Mouse (Mus musculus) stomach, postnatal 0 days (tissue): ENCODE measurements around the gene Trpm3. TPM values are rescaled to one million over a fixed set of nuclear protein-coding genes. Genes with fewer than 3 reads are reported as not detected.

Experiments
- ATAC-seq: fragments of 200-750 bp; cut with Nextera tagmentation; 2 replicates; pipeline ENCODE4 v1.8.0; 2017; ENCODE audit not compliant: low FRiP score, low TSS enrichment
- DNase-seq: peaks from one replicate; pipeline ENCODE4 v3.0.0-alpha.2; 2016; ENCODE audit warnings: low spot score
- H3K27ac ChIP-seq: fragments of 300-500 bp; sonication (generic); replicated peaks from 2 replicates; pipeline ENCODE4 v1.5.1; 2014; ENCODE audit warnings: mild to moderate bottlenecking, control low read depth
- H3K27me3 ChIP-seq: fragments of 300-500 bp; sonication (generic); 2 replicates; pipeline ENCODE4 v1.6.1; 2014; ENCODE audit warnings: low read length; ENCODE audit not compliant: control insufficient read depth, insufficient read depth
- H3K36me3 ChIP-seq: fragments of 300-500 bp; sonication (generic); 2 replicates; pipeline ENCODE4 v1.6.1; 2014; ENCODE audit warnings: low read length, mixed read lengths; ENCODE audit not compliant: control insufficient read depth, insufficient read depth
- H3K4me1 ChIP-seq: fragments of 300-500 bp; sonication (generic); replicated peaks from 2 replicates; pipeline ENCODE4 v1.6.1; 2014; ENCODE audit warnings: antibody characterized with exemption; ENCODE audit not compliant: control insufficient read depth, insufficient read depth
- H3K4me2 ChIP-seq: fragments of 300-500 bp; sonication (generic); replicated peaks from 2 replicates; pipeline ENCODE4 v1.6.1; 2014; ENCODE audit warnings: low read depth, mild to moderate bottlenecking, control low read depth, moderate library complexity
- H3K4me3 ChIP-seq: fragments of 300-500 bp; sonication (generic); 2 replicates; pipeline ENCODE4 v1.5.1; 2014; ENCODE audit warnings: low read depth, low read length, control low read depth
- H3K9ac ChIP-seq: fragments of 300-500 bp; sonication (generic); 2 replicates; pipeline ENCODE4 v1.6.1; 2014; ENCODE audit warnings: mild to moderate bottlenecking, low read length, control low read depth, mixed read lengths
- H3K9me3 ChIP-seq: fragments of 300-500 bp; sonication (generic); 2 replicates; pipeline ENCODE4 v1.6.1; 2016; ENCODE audit warnings: low read length; ENCODE audit not compliant: control insufficient read depth
- CTCF ChIP-seq: IDR thresholded peaks from 2 replicates; pipeline ENCODE4 v1.5.1; 2016; ENCODE audit warnings: antibody characterized with exemption, low read depth, mild to moderate bottlenecking, moderate library complexity
- EP300 ChIP-seq: optimal IDR thresholded peaks from 2 replicates; pipeline ENCODE3; 2016; ENCODE audit warnings: antibody characterized with exemption
- WGBS: fragments of 180-500 bp; shearing (Covaris S2); extraction: QIAGEN DNeasy Blood & Tissue Kit; methylation state at CpG from one replicate; pipeline ENCODE4 v1.1.7; 2014; 5-methylcytosine and 5-hydroxymethylcytosine counted together
- polyA plus RNA-seq: library from polyadenylated mRNA; unstranded; fragments of >200 nt; fragmentation: Nextera tagmentation; extraction: Ambion mirVana; gene quantifications from 2 replicates; pipeline ENCODE4 v1.2.1, GENCODE M21; 2015

Gene Trpm3
- polyA plus RNA-seq, 1 experiment from 2014 or later, result 0.33 TPM

GRCm38 (mm10) chr19:22952480-22952879 is 813.6 kb downstream of the Trpm3 start:
- Histone ChIP-seq H3K27ac (no peak overlapping the region), H3K4me1 (no peaks in the 10 kb centered on the region), H3K27me3 (no peaks in the 10 kb centered on the region), H3K9me3 (no peaks in the 10 kb centered on the region), H3K9ac (no peak overlapping the region), H3K4me3 (no peak overlapping the region), H3K4me2 (no peak overlapping the region), H3K36me3 (no peaks in the 10 kb centered on the region)
- WGBS, result 89% methylated on average over 3 of the region's 3 CpGs
- DNase-seq, result no peak
- TF ChIP-seq CTCF (no peak), EP300 (no peak)
- ATAC-seq, result no peak

GRCm38 (mm10) chr19:22953191-22953590 is 814.3 kb downstream of the Trpm3 start:
- H3K9me3 ChIP-seq, result no peaks in the 10 kb centered on the region
- no peaks in the 10 kb centered on the region for H3K27me3 ChIP-seq
- no peak for DNase-seq
- H3K4me2 ChIP-seq, result no peak overlapping the region
- H3K27ac ChIP-seq, result no peak overlapping the region
- no peak for ATAC-seq
- no peak for TF ChIP-seq EP300
- no peak for TF ChIP-seq CTCF
- 82% methylated on average over 4 of the region's 4 CpGs for WGBS
- no peak overlapping the region for H3K9ac ChIP-seq
- no peaks in the 10 kb centered on the region for H3K36me3 ChIP-seq
- no peak overlapping the region for H3K4me3 ChIP-seq
- H3K4me1 ChIP-seq, result no peaks in the 10 kb centered on the region

GRCm38 (mm10) chr19:22958414-22958813 is 819.6 kb downstream of the Trpm3 start:
- ATAC-seq (no peak), DNase-seq (no peak)
- no peak for TF ChIP-seq EP300
- no peak for TF ChIP-seq CTCF
- Histone ChIP-seq H3K4me3 (no peak overlapping the region), H3K27ac (no peak overlapping the region), H3K4me1 (no peaks in the 10 kb centered on the region), H3K9me3 (no peaks in the 10 kb centered on the region), H3K27me3 (no peaks in the 10 kb centered on the region), H3K9ac (no peak overlapping the region), H3K4me2 (no peak overlapping the region), H3K36me3 (no peaks in the 10 kb centered on the region)
- WGBS, result 67% methylated on average over 4 of the region's 4 CpGs

GRCm38 (mm10) chr19:22960450-22961265 is 821.8 kb downstream of the Trpm3 start:
- no peak overlapping the region for H3K9ac ChIP-seq
- H3K36me3 ChIP-seq, result no peaks in the 10 kb centered on the region
- no peak for DNase-seq
- 68% methylated on average over 14 of the region's 14 CpGs for WGBS
- no peaks in the 10 kb centered on the region for H3K27me3 ChIP-seq
- ATAC-seq, result no peak
- H3K4me2 ChIP-seq, result no peak overlapping the region
- H3K4me3 ChIP-seq, result no peak overlapping the region
- no peaks in the 10 kb centered on the region for H3K4me1 ChIP-seq
- H3K9me3 ChIP-seq, result no peaks in the 10 kb centered on the region
- TF ChIP-seq CTCF (peak; percentile 43), EP300 (no peak)
- no peak overlapping the region for H3K27ac ChIP-seq

- no peak for DNase-seq
Observed at GRCm38 (mm10) chr19:22962001-22962708, 823.3 kb downstream of the Trpm3 start.

GRCm38 (mm10) chr19:22962731-22963130 is 823.9 kb downstream of the Trpm3 start:
- H3K27me3 ChIP-seq, result no peaks in the 10 kb centered on the region
- whole genome bisulfite sequencing, result 48% methylated on average over 8 of the region's 8 CpGs
- DNase-seq (no peak), ATAC-seq (no peak)
- no peak overlapping the region for H3K4me2 ChIP-seq
- no peaks in the 10 kb centered on the region for H3K4me1 ChIP-seq
- no peak for TF ChIP-seq CTCF
- TF ChIP-seq EP300, result no peak
- H3K9ac ChIP-seq, result no peak overlapping the region
- H3K9me3 ChIP-seq, result no peaks in the 10 kb centered on the region
- H3K4me3 ChIP-seq, result no peak overlapping the region
- no peaks in the 10 kb centered on the region for H3K36me3 ChIP-seq
- no peak overlapping the region for H3K27ac ChIP-seq

More at GRCm38 (mm10) chr19:22962001-22962708, 823.3 kb downstream of the Trpm3 start:
- Histone ChIP-seq H3K4me2 (no peak overlapping the region), H3K9ac (no peak overlapping the region), H3K4me3 (no peak overlapping the region), H3K27me3 (no peaks in the 10 kb centered on the region), H3K36me3 (no peaks in the 10 kb centered on the region), H3K9me3 (no peaks in the 10 kb centered on the region), H3K4me1 (no peaks in the 10 kb centered on the region), H3K27ac (no peak overlapping the region)
- no peak for ATAC-seq
- 70% methylated on average over 12 of the region's 12 CpGs for WGBS
- no peak for TF ChIP-seq EP300
- peak; percentile 42 for TF ChIP-seq CTCF
